Mouse (Mus musculus) kidney, embryonic 15.5 days (tissue): ENCODE data around the gene Igsf9. TPM values are rescaled to one million over a fixed set of nuclear protein-coding genes. Genes with fewer than 3 reads are reported as not detected.

Source experiments
- polyA plus RNA-seq: library from polyadenylated mRNA; unstranded; fragments of >200 nt; fragmentation: Nextera tagmentation; extraction: Ambion mirVana; gene quantifications from 2 replicates; pipeline ENCODE4 v1.2.1, GENCODE M21; 2015

The Igsf9 gene
- polyA plus RNA-seq, 1 experiment from 2014 or later = 46.0 TPM

Other genes starting within 250 kb of the Igsf9 start
- 0.05 TPM in 1 of 2 replicates, not detected in the other for gene Atp1a4, start 223.4 kb upstream of the Igsf9 start, polyA plus RNA-seq
- gene Igsf8, start 220.1 kb upstream of the Igsf9 start, polyA plus RNA-seq = 48.9 and 54.4 TPM in 2 replicates
- gene Atp1a2, start 183.7 kb upstream of the Igsf9 start, polyA plus RNA-seq = 2.2 and 2.9 TPM in 2 replicates
- not detected in 2 replicates for gene Kcnj9, start 152.5 kb upstream of the Igsf9 start, polyA plus RNA-seq
- gene Kcnj10, start 140.6 kb upstream of the Igsf9 start, polyA plus RNA-seq = 0.83 and 1.0 TPM in 2 replicates
- gene Pigm, start 105.2 kb upstream of the Igsf9 start, polyA plus RNA-seq = 7.6 and 7.9 TPM in 2 replicates
- gene Slamf9, start 6.4 kb upstream of the Igsf9 start, polyA plus RNA-seq = 0.73 and 1.1 TPM in 2 replicates
- gene Tagln2, start 18.3 kb downstream of the Igsf9 start, polyA plus RNA-seq = 246 and 251 TPM in 2 replicates
- 1.4 and 2.2 TPM in 2 replicates for gene Cfap45, start 39.0 kb downstream of the Igsf9 start, polyA plus RNA-seq
- gene Vsig8, start 74.2 kb downstream of the Igsf9 start, polyA plus RNA-seq = 0.57 and 0.59 TPM in 2 replicates
- gene Slamf8, start 108.8 kb downstream of the Igsf9 start, polyA plus RNA-seq = 0.10 and 0.17 TPM in 2 replicates
- not detected in 2 replicates for gene Fcrl6, start 120.8 kb downstream of the Igsf9 start, polyA plus RNA-seq
- 15.4 and 17.2 TPM in 2 replicates for gene Dusp23, start 151.2 kb downstream of the Igsf9 start, polyA plus RNA-seq
- 0.82 and 1.0 TPM in 2 replicates for gene Crp, start 216.3 kb downstream of the Igsf9 start, polyA plus RNA-seq